Mouse (Mus musculus) gonadal fat pad, adult 2 months (tissue): Measurements from ENCODE around the gene Rnase1. TPM values are rescaled to one million over a fixed set of nuclear protein-coding genes. Genes with fewer than 3 reads are reported as not detected.

ENCODE experiments used
- polyA plus RNA-seq: library from polyadenylated mRNA; depleted of rRNA; stranded (reverse); fragments of >200 nt; gene quantifications from 2 replicates; pipeline ENCODE4 v1.2.3, GENCODE M21; 2012; rRNA removed

Gene Rnase1
- polyA plus RNA-seq, 1 experiment, result 7.5 TPM

Other genes starting within 250 kb of the Rnase1 start
- gene Klhl33, start 249.3 kb downstream of the Rnase1 start, polyA plus RNA-seq, result 2.1 and 2.2 TPM in 2 replicates
- gene Osgep, start 221.9 kb downstream of the Rnase1 start, polyA plus RNA-seq, result 88.0 and 102 TPM in 2 replicates
- 53.7 and 58.3 TPM in 2 replicates for gene Apex1, start 221.8 kb downstream of the Rnase1 start, polyA plus RNA-seq
- gene Pip4p1, start 215.9 kb downstream of the Rnase1 start, polyA plus RNA-seq, result 94.6 and 111 TPM in 2 replicates
- 73.0 and 74.1 TPM in 2 replicates for gene Pnp, start 215.7 kb downstream of the Rnase1 start, polyA plus RNA-seq
- 59.5 and 96.5 TPM in 2 replicates for gene Gm49342, start 202.3 kb downstream of the Rnase1 start, polyA plus RNA-seq
- gene Pnp2, start 190.8 kb downstream of the Rnase1 start, polyA plus RNA-seq, result 5.4 and 6.8 TPM in 2 replicates
- gene Rnase10, start 139.0 kb downstream of the Rnase1 start, polyA plus RNA-seq, result 894 and 1,367 TPM in 2 replicates
- gene Rnase9, start 104.9 kb downstream of the Rnase1 start, polyA plus RNA-seq, result 470 and 637 TPM in 2 replicates
- gene Rnase11, start 96.6 kb downstream of the Rnase1 start, polyA plus RNA-seq, result 17.1 and 17.8 TPM in 2 replicates
- gene Rnase12, start 89.1 kb downstream of the Rnase1 start, polyA plus RNA-seq, result 504 and 632 TPM in 2 replicates
- 0.09 TPM in 1 of 2 replicates, not detected in the other for gene Olfr750, start 72.3 kb downstream of the Rnase1 start, polyA plus RNA-seq
- gene Rnase4, start 55.7 kb downstream of the Rnase1 start, polyA plus RNA-seq, result 151 and 247 TPM in 2 replicates
- gene Ang, start 55.6 kb downstream of the Rnase1 start, polyA plus RNA-seq, result 13.6 and 20.6 TPM in 2 replicates
- 172 and 185 TPM in 2 replicates for gene Eddm3b, start 32.4 kb downstream of the Rnase1 start, polyA plus RNA-seq
- 14.7 and 16.5 TPM in 2 replicates for gene Rnase6, start 22.9 kb downstream of the Rnase1 start, polyA plus RNA-seq
- gene Rnase2b, start 15.5 kb upstream of the Rnase1 start, polyA plus RNA-seq, result not detected in 2 replicates
- gene Ang2, start 52.4 kb upstream of the Rnase1 start, polyA plus RNA-seq, result not detected in 2 replicates
- gene Ear14, start 56.6 kb upstream of the Rnase1 start, polyA plus RNA-seq, result not detected in 2 replicates
- gene Rnase2a, start 109.3 kb upstream of the Rnase1 start, polyA plus RNA-seq, result 0.28 and 15.0 TPM in 2 replicates
- not detected in 2 replicates for gene Gm7247, start 215.0 kb upstream of the Rnase1 start, polyA plus RNA-seq